Mouse (Mus musculus) MEL (cell line): ENCODE data around the gene Sumf1. TPM values are rescaled to one million over a fixed set of nuclear protein-coding genes. Genes with fewer than 3 reads are reported as not detected.

ENCODE experiments used
- DNase-seq: peaks from one replicate; pipeline ENCODE4 v3.0.0; 2011; ENCODE audit warnings: low read depth, low spot score
- H3K27ac ChIP-seq: 2 replicates; pipeline ENCODE4 v1.5.1; 2012; ENCODE audit warnings: low read depth, mild to moderate bottlenecking, control low read depth, low read length, moderate library complexity; ENCODE audit not compliant: control insufficient read depth
- H3K27me3 ChIP-seq, 2 experiments: fragments of 150-350 bp in 1 of 2; sonication (generic) in 1 of 2; 2 replicates each; pipeline ENCODE4 v1.6.1; 2012; ENCODE audit warnings: low read length in 2 of 2, mild to moderate bottlenecking in 2 of 2, improper control_type of control experiment in 1 of 2, moderate library complexity in 1 of 2; ENCODE audit not compliant: insufficient read depth in 2 of 2, control insufficient read depth in 1 of 2
- H3K36me3 ChIP-seq, 2 experiments: 2 replicates each; pipeline ENCODE4 v1.6.1; 2012 to 2014; ENCODE audit warnings: low read length in 2 of 2, improper control_type of control experiment in 1 of 2, inconsistent platforms in 1 of 2, mild to moderate bottlenecking in 1 of 2; ENCODE audit not compliant: insufficient read depth in 2 of 2, control insufficient read depth in 1 of 2
- H3K4me1 ChIP-seq, 2 experiments: fragments of 150-350 bp in 1 of 2; sonication (generic) in 1 of 2; 2 replicates each; pipeline ENCODE4 v1.6.1; 2012; ENCODE audit warnings: low read length in 2 of 2, improper control_type of control experiment in 1 of 2, mild to moderate bottlenecking in 1 of 2; ENCODE audit not compliant: insufficient read depth in 2 of 2, control insufficient read depth in 1 of 2
- H3K4me3 ChIP-seq, 2 experiments: fragments of 150-350 bp in 1 of 2; sonication (generic) in 1 of 2; 2 replicates each; pipeline ENCODE4 v1.5.1; 2012; ENCODE audit warnings: low read depth in 2 of 2, low read length in 2 of 2, mild to moderate bottlenecking in 2 of 2, moderate library complexity in 2 of 2, control low read depth in 1 of 2, improper control_type of control experiment in 1 of 2; ENCODE audit not compliant: control insufficient read depth in 1 of 2, insufficient read depth in 1 of 2
- H3K79me2 ChIP-seq: 2 replicates; pipeline ENCODE4 v1.6.1; 2012; ENCODE audit warnings: mild to moderate bottlenecking, low read length, moderate library complexity; ENCODE audit not compliant: control insufficient read depth, poor library complexity, insufficient read depth
- H3K9ac ChIP-seq: 2 replicates; pipeline ENCODE4 v1.6.1; 2012; ENCODE audit warnings: low read depth, mild to moderate bottlenecking, control low read depth, low read length, moderate library complexity; ENCODE audit not compliant: control insufficient read depth, poor library complexity, severe bottlenecking
- H3K9me3 ChIP-seq: fragments of 150-350 bp; sonication (generic); replicated peaks from 2 replicates; pipeline ENCODE4 v1.6.1; 2012; ENCODE audit warnings: mild to moderate bottlenecking, low read length, improper control_type of control experiment, moderate library complexity; ENCODE audit not compliant: insufficient read depth
- BHLHE40 ChIP-seq: IDR thresholded peaks from 2 replicates; pipeline ENCODE4 v1.6.1; 2012; ENCODE audit warnings: low read depth, mild to moderate bottlenecking, inconsistent platforms, low read length, improper control_type of control experiment, borderline replicate concordance
- CHD1 ChIP-seq: IDR thresholded peaks from 2 replicates; pipeline ENCODE4 v1.6.1; 2012; ENCODE audit warnings: low read depth, mild to moderate bottlenecking, inconsistent platforms, low read length, improper control_type of control experiment
- EP300 ChIP-seq, 2 experiments: IDR thresholded peaks; 2 replicates each; pipeline ENCODE4 v1.6.1; 2011; ENCODE audit warnings: improper control_type of control experiment in 2 of 2, low read length in 2 of 2, low read depth in 1 of 2, mild to moderate bottlenecking in 1 of 2
- GABPA ChIP-seq: IDR thresholded peaks from 2 replicates; pipeline ENCODE4 v1.6.1; 2012; ENCODE audit warnings: low read depth, mild to moderate bottlenecking, inconsistent platforms, low read length, improper control_type of control experiment, moderate library complexity
- HCFC1 ChIP-seq: IDR thresholded peaks from 2 replicates; pipeline ENCODE4 v1.6.1; 2012; ENCODE audit warnings: low read depth, mild to moderate bottlenecking, inconsistent platforms, low read length, improper control_type of control experiment, moderate library complexity
- MAFK ChIP-seq: IDR thresholded peaks from 2 replicates; pipeline ENCODE4 v1.6.1; 2011; ENCODE audit warnings: low read depth, mild to moderate bottlenecking, low read length, improper control_type of control experiment, borderline replicate concordance
- MAX ChIP-seq: IDR thresholded peaks from 2 replicates; pipeline ENCODE4 v1.6.1; 2011; ENCODE audit warnings: low read length, improper control_type of control experiment
- MYB ChIP-seq: IDR thresholded peaks from 2 replicates; pipeline ENCODE4 v1.6.1; 2011; ENCODE audit warnings: mild to moderate bottlenecking, low read depth, low read length, improper control_type of control experiment
- MYC ChIP-seq: IDR thresholded peaks from 2 replicates; pipeline ENCODE4 v1.6.1; 2011; ENCODE audit warnings: low read depth, mild to moderate bottlenecking, low read length, improper control_type of control experiment, moderate library complexity
- NELFE ChIP-seq: IDR thresholded peaks from 2 replicates; pipeline ENCODE4 v1.6.1; 2011; ENCODE audit warnings: low read depth, low read length, improper control_type of control experiment
- POLR2AphosphoS5 ChIP-seq: IDR thresholded peaks from 2 replicates; pipeline ENCODE4 v1.6.1; 2012; ENCODE audit warnings: low read depth, borderline replicate concordance, mild to moderate bottlenecking, inconsistent platforms, low read length, moderate library complexity, mixed read lengths
- RCOR1 ChIP-seq: IDR thresholded peaks from 2 replicates; pipeline ENCODE4 v1.6.1; 2012; ENCODE audit warnings: low read depth, mild to moderate bottlenecking, inconsistent platforms, low read length, improper control_type of control experiment
- SMC3 ChIP-seq: IDR thresholded peaks from 2 replicates; pipeline ENCODE4 v1.6.1; 2011; ENCODE audit warnings: low read depth, low read length, improper control_type of control experiment
- TAL1 ChIP-seq: IDR thresholded peaks from 2 replicates; pipeline ENCODE4 v1.6.1; 2012; ENCODE audit warnings: mild to moderate bottlenecking, inconsistent platforms, low read length, moderate library complexity, mixed read lengths
- TBP ChIP-seq: IDR thresholded peaks from 2 replicates; pipeline ENCODE4 v1.8.0; 2011; ENCODE audit warnings: low read depth, low read length, improper control_type of control experiment
- TCF12 ChIP-seq: IDR thresholded peaks from 2 replicates; pipeline ENCODE4 v1.6.1; 2014; ENCODE audit warnings: low read depth, mild to moderate bottlenecking, inconsistent platforms, low read length, improper control_type of control experiment, moderate library complexity
- UBTF ChIP-seq: IDR thresholded peaks from 2 replicates; pipeline ENCODE4 v1.6.1; 2012; ENCODE audit warnings: low read depth, mild to moderate bottlenecking, inconsistent platforms, low read length, improper control_type of control experiment, moderate library complexity, borderline replicate concordance; ENCODE audit not compliant: insufficient read depth
- USF2 ChIP-seq, 2 experiments: IDR thresholded peaks; 2 replicates each; pipeline ENCODE4 v1.6.1; 2011 to 2012; ENCODE audit warnings: improper control_type of control experiment in 2 of 2, low read length in 2 of 2, borderline replicate concordance in 1 of 2, inconsistent platforms in 1 of 2, low read depth in 1 of 2, mild to moderate bottlenecking in 1 of 2; ENCODE audit not compliant: insufficient read depth in 1 of 2
- ZMIZ1 ChIP-seq: IDR thresholded peaks from 2 replicates; pipeline ENCODE4 v1.6.1; 2012; ENCODE audit warnings: low read depth, mild to moderate bottlenecking, inconsistent platforms, low read length, improper control_type of control experiment, moderate library complexity
- ZNF384 ChIP-seq: IDR thresholded peaks from 2 replicates; pipeline ENCODE4 v1.6.1; 2012; ENCODE audit warnings: low read depth, mild to moderate bottlenecking, inconsistent platforms, low read length, improper control_type of control experiment
- polyA plus RNA-seq, 2 experiments: library from polyadenylated mRNA; stranded (reverse) in 1 of 2; unstranded in 1 of 2; fragments of >175 nt in 1 of 2; fragments of >200 nt in 1 of 2; gene quantifications; 2 replicates each; pipeline versions ENCODE4 v1.2.1 to v1.2.4; 2012; ENCODE audit warnings: low replicate concordance in 2 of 2, low read depth in 1 of 2; ENCODE audit not compliant: insufficient read length in 2 of 2, insufficient read depth in 1 of 2, missing spikeins in 1 of 2
- total RNA-seq: library from RNA; depleted of rRNA; stranded (reverse); fragments of 300-350 nt; gene quantifications from 2 replicates; pipeline ENCODE4 v1.2.3, GENCODE M21; 2012

Sumf1 gene
- total and polyA plus RNA-seq, 3 experiments, result 9.4 to 11.2 TPM; not detected in 1

GRCm38 (mm10) chr6:108231892-108232710, 46.7 kb upstream of the Sumf1 start:
- Histone ChIP-seq H3K4me3 (no peak overlapping the region), H3K79me2 (no peaks in the 10 kb centered on the region), H3K4me1 (no peaks in the 10 kb centered on the region), H3K9me3 (no peaks in the 10 kb centered on the region), H3K36me3 (no peaks in the 10 kb centered on the region), H3K27ac (no peak overlapping the region), H3K27me3 (no peaks in the 10 kb centered on the region), H3K9ac (no peak overlapping the region)
- no peak for TF ChIP-seq TBP
- TF ChIP-seq USF2 (IDR thresholded peaks at IDR 0.05; ENCODE audit: borderline replicate concordance in 1 of 2, insufficient read depth in 1 of 2, low read depth in 1 of 2, low read length in 2 of 2), result no peak
- TF ChIP-seq ZMIZ1, result no peak
- TF ChIP-seq SMC3, result no peak
- TF ChIP-seq TAL1, result no peak
- no peak for TF ChIP-seq POLR2AphosphoS5
- TF ChIP-seq MYB, result no peak
- TF ChIP-seq ZNF384, result no peak
- TF ChIP-seq UBTF, result no peak
- TF ChIP-seq TCF12, result no peak
- TF ChIP-seq BHLHE40, result no peak
- TF ChIP-seq EP300 (IDR thresholded peaks at IDR 0.05; ENCODE audit: low read depth in 1 of 2, low read length in 2 of 2), result no peak
- no peak for TF ChIP-seq MAX
- no peak for TF ChIP-seq NELFE
- TF ChIP-seq HCFC1, result no peak
- TF ChIP-seq CHD1, result no peak
- TF ChIP-seq GABPA, result no peak
- TF ChIP-seq RCOR1, result no peak
- no peak for DNase-seq

- Histone ChIP-seq H3K4me1 (no peaks in the 10 kb centered on the region), H3K4me3 (no peak overlapping the region), H3K9ac (no peak overlapping the region), H3K9me3 (no peaks in the 10 kb centered on the region), H3K27ac (no peak overlapping the region), H3K36me3 (no peaks in the 10 kb centered on the region), H3K27me3 (no peaks in the 10 kb centered on the region), H3K79me2 (no peaks in the 10 kb centered on the region)
- TF ChIP-seq MAFK (no peak), POLR2AphosphoS5 (no peak), MYC (no peak)
- DNase-seq, result no peak
Measured at GRCm38 (mm10) chr6:108230608-108231007, 45.2 kb upstream of the Sumf1 start.
